Mouse (Mus musculus) kidney, embryonic 15.5 days (tissue): Measurements from ENCODE around the gene Zfp352. TPM values are rescaled to one million over a fixed set of nuclear protein-coding genes. Genes with fewer than 3 reads are reported as not detected.
"Not testable (repeated sequence)": the region's sequence is repeated elsewhere in the genome, so short reads cannot be mapped to it uniquely, and the experiment has no call there.

Experiments used
- ATAC-seq: fragments of 200-750 bp; cut with Nextera tagmentation; replicated peaks from 2 replicates; pipeline ENCODE4 v1.8.0; 2017; ENCODE audit warnings: moderate TSS enrichment; ENCODE audit not compliant: low FRiP score
- H3K27ac ChIP-seq: fragments of 300-500 bp; sonication (generic); 2 replicates; pipeline ENCODE4 v1.5.1; 2015; ENCODE audit warnings: mild to moderate bottlenecking, inconsistent platforms
- H3K27me3 ChIP-seq: fragments of 300-500 bp; sonication (generic); 2 replicates; pipeline ENCODE4 v1.6.1; 2015; ENCODE audit warnings: inconsistent platforms
- H3K36me3 ChIP-seq: fragments of 300-500 bp; sonication (generic); 2 replicates; pipeline ENCODE4 v1.6.1; 2015; ENCODE audit warnings: inconsistent platforms
- H3K4me1 ChIP-seq: fragments of 300-500 bp; sonication (generic); 2 replicates; pipeline ENCODE4 v1.6.1; 2015; ENCODE audit warnings: inconsistent platforms
- H3K4me2 ChIP-seq: fragments of 300-500 bp; sonication (generic); 2 replicates; pipeline ENCODE4 v1.6.1; 2015; ENCODE audit warnings: moderate library complexity, mild to moderate bottlenecking, inconsistent platforms
- H3K4me3 ChIP-seq: fragments of 300-500 bp; sonication (generic); replicated peaks from 2 replicates; pipeline ENCODE4 v1.5.1; 2015; ENCODE audit warnings: mild to moderate bottlenecking, inconsistent platforms
- H3K9ac ChIP-seq: fragments of 300-500 bp; sonication (generic); 2 replicates; pipeline ENCODE4 v1.6.1; 2015; ENCODE audit warnings: mild to moderate bottlenecking, inconsistent platforms
- H3K9me3 ChIP-seq: fragments of 300-500 bp; sonication (generic); replicated peaks from 2 replicates; pipeline ENCODE4 v1.6.1; 2016; ENCODE audit warnings: inconsistent platforms
- WGBS: fragments of 180-500 bp; shearing (Covaris S2); methylation state at CpG from one replicate; pipeline ENCODE4 v1.1.7; 2015; ENCODE audit warnings: mixed read lengths; 5-methylcytosine and 5-hydroxymethylcytosine counted together
- polyA plus RNA-seq: library from polyadenylated mRNA; unstranded; fragments of >200 nt; fragmentation: Nextera tagmentation; extraction: Ambion mirVana; gene quantifications from 2 replicates; pipeline ENCODE4 v1.2.1, GENCODE M21; 2015

The Zfp352 gene
- polyA plus RNA-seq = not detected in 2 replicates

- ATAC-seq = no peak
- H3K4me2 ChIP-seq = no peak within 1 kb of the TSS
- H3K27ac ChIP-seq = no peak within 1 kb of the TSS
- no peaks in the 10 kb centered on the region for H3K4me1 ChIP-seq
- no peaks in the 10 kb centered on the region for H3K27me3 ChIP-seq
- H3K36me3 ChIP-seq = no peaks in the 10 kb centered on the region
- H3K4me3 ChIP-seq = no peak within 1 kb of the TSS
- no peak within 1 kb of the TSS for H3K9ac ChIP-seq
- no peaks in the 10 kb centered on the region for H3K9me3 ChIP-seq
- 92% methylated on average over 2 of the region's 2 CpGs for WGBS
These were observed at the start of gene Zfp352 for GRCm38 (mm10) chr4:90218520-90218919. TSS of gene Zfp352 (plus strand) at chr4:90218820.

- Histone ChIP-seq H3K4me2 (no peak overlapping the region), H3K27ac (no peak overlapping the region), H3K4me3 (no peak overlapping the region), H3K27me3 (no peaks in the 10 kb centered on the region), H3K36me3 (no peaks in the 10 kb centered on the region), H3K9ac (no peak overlapping the region), H3K4me1 (no peaks in the 10 kb centered on the region), H3K9me3 (no peaks in the 10 kb centered on the region)
- no peak for ATAC-seq
- 84% methylated on average over 3 of the region's 3 CpGs for WGBS
These were observed 47.6 kb upstream of the Zfp352 start for GRCm38 (mm10) chr4:90170890-90171483.

- WGBS = 80% methylated on average over 1 of the region's 1 CpGs
- no peaks in the 10 kb centered on the region for H3K9me3 ChIP-seq
- no peak for ATAC-seq
- no peaks in the 10 kb centered on the region for H3K4me1 ChIP-seq
- H3K9ac ChIP-seq = no peak overlapping the region
- no peaks in the 10 kb centered on the region for H3K36me3 ChIP-seq
- H3K27ac ChIP-seq = no peak overlapping the region
- no peak overlapping the region for H3K4me2 ChIP-seq
- no peaks in the 10 kb centered on the region for H3K27me3 ChIP-seq
- H3K4me3 ChIP-seq = no peak overlapping the region
These were observed 44.6 kb upstream of the Zfp352 start for GRCm38 (mm10) chr4:90174036-90174435.

- Histone ChIP-seq H3K9ac (no peak overlapping the region), H3K36me3 (no peaks in the 10 kb centered on the region), H3K4me2 (no peak overlapping the region), H3K4me1 (no peaks in the 10 kb centered on the region), H3K4me3 (no peak overlapping the region), H3K27ac (no peak overlapping the region), H3K9me3 (no peaks in the 10 kb centered on the region), H3K27me3 (no peaks in the 10 kb centered on the region)
- WGBS = 85% methylated on average over 5 of the region's 5 CpGs
- ATAC-seq = no peak
These were observed 15.2 kb upstream of the Zfp352 start for GRCm38 (mm10) chr4:90203421-90203820.

GRCm38 (mm10) chr4:90211475-90211874 lies 7.1 kb upstream of the Zfp352 start:
- Histone ChIP-seq H3K9me3 (no peaks in the 10 kb centered on the region), H3K4me1 (no peaks in the 10 kb centered on the region), H3K27me3 (no peaks in the 10 kb centered on the region), H3K36me3 (no peaks in the 10 kb centered on the region), H3K4me3 (no peak overlapping the region), H3K9ac (no peak overlapping the region), H3K4me2 (no peak overlapping the region), H3K27ac (no peak overlapping the region)
- 24% methylated on average over 1 of the region's 1 CpGs for WGBS
- no peak for ATAC-seq

- no peak overlapping the region for H3K4me2 ChIP-seq
- H3K9me3 ChIP-seq = no peaks in the 10 kb centered on the region
- no peaks in the 10 kb centered on the region for H3K36me3 ChIP-seq
- H3K4me3 ChIP-seq = no peak overlapping the region
- no peak overlapping the region for H3K27ac ChIP-seq
- H3K9ac ChIP-seq = no peak overlapping the region
- no peak for ATAC-seq
- H3K4me1 ChIP-seq = no peaks in the 10 kb centered on the region
- 78% methylated on average over 3 of the region's 3 CpGs for WGBS
- no peaks in the 10 kb centered on the region for H3K27me3 ChIP-seq
These were observed 6.5 kb upstream of the Zfp352 start for GRCm38 (mm10) chr4:90212076-90212475.

GRCm38 (mm10) chr4:90235646-90236045 lies 17.0 kb downstream of the Zfp352 start:
- not testable (repeated sequence) for ATAC-seq
- 92% methylated on average over 5 of the region's 5 CpGs for WGBS

GRCm38 (mm10) chr4:90269781-90270180 lies 51.2 kb downstream of the Zfp352 start:
- H3K9me3 ChIP-seq = peaks cover 26% of the 10 kb centered on the region; the same call in 1 of the 2 replicates
- H3K27ac ChIP-seq = no peak overlapping the region
- H3K4me3 ChIP-seq = no peak overlapping the region
- no peaks in the 10 kb centered on the region for H3K4me1 ChIP-seq
- no peak overlapping the region for H3K4me2 ChIP-seq
- H3K36me3 ChIP-seq = no peaks in the 10 kb centered on the region
- H3K27me3 ChIP-seq = no peaks in the 10 kb centered on the region
- no peak overlapping the region for H3K9ac ChIP-seq
- ATAC-seq = no peak

More at GRCm38 (mm10) chr4:90235646-90236045, 17.0 kb downstream of the Zfp352 start:
- not testable (repeated sequence) for H3K27me3 ChIP-seq, H3K9ac ChIP-seq, H3K27ac ChIP-seq, H3K4me1 ChIP-seq, H3K9me3 ChIP-seq, H3K36me3 ChIP-seq, H3K4me3 ChIP-seq, H3K4me2 ChIP-seq
